In genomic region chr13:26171891-26172482, GRCm38 (mm10) we compare ENCODE assay signal across 28 mouse cellular contexts.
"Had no signal": no experiment of that assay in that cellular context is flagged by ENCODE, and none has a peak within 500 bp of the region (broad histone marks: within the 10 kb centered on the region; RNA-seq: fewer than 3 reads in every experiment).

No protein-coding gene starts in this region.

- H3K36me3 ChIP-seq: heart, embryonic 13.5 days; heart, embryonic 15.5 days; hindbrain, embryonic 13.5 days; hindbrain, embryonic 15.5 days; kidney, embryonic 15.5 days; limb, embryonic 12.5 days; liver, embryonic 13.5 days; liver, embryonic 15.5 days had no signal

- DNase-seq: gastrocnemius, postnatal 14 days; gastrocnemius, postnatal 36 days; heart, adult 11 months; heart, adult 2 months; heart, postnatal 14 days; heart, postnatal 36 days; kidney, adult 11 months; kidney, adult 2 months; kidney, adult 9 months; kidney, postnatal 14 days; kidney, postnatal 36 days; layer of hippocampus, adult 9-11 months; layer of hippocampus, postnatal 36 days; left cerebral cortex, postnatal 4 days; liver; liver, embryonic 13.5 days had no signal

- H3K4me2 ChIP-seq: heart, embryonic 11.5 days; heart, embryonic 13.5 days; heart, embryonic 15.5 days; hindbrain, embryonic 13.5 days; hindbrain, embryonic 15.5 days; kidney, embryonic 15.5 days; limb, embryonic 12.5 days; liver, embryonic 11.5 days; liver, embryonic 13.5 days; liver, embryonic 15.5 days had no signal

- ATAC-seq: hindbrain, postnatal 0 days; intestine, embryonic 16.5 days had no signal

- H3K9me3 ChIP-seq: heart, embryonic 13.5 days; heart, embryonic 15.5 days; hindbrain, embryonic 13.5 days; hindbrain, embryonic 15.5 days; kidney, embryonic 15.5 days; limb, embryonic 12.5 days; liver, embryonic 13.5 days; liver, embryonic 15.5 days had no signal

- H3K9ac ChIP-seq: heart, embryonic 13.5 days; heart, embryonic 15.5 days; hindbrain, embryonic 13.5 days; hindbrain, embryonic 15.5 days; kidney, embryonic 15.5 days; limb, embryonic 12.5 days; liver, embryonic 13.5 days; liver, embryonic 15.5 days had no signal

- H3K27me3 ChIP-seq: heart, embryonic 13.5 days; heart, embryonic 15.5 days; hindbrain, embryonic 13.5 days; hindbrain, embryonic 15.5 days; kidney, embryonic 15.5 days; limb, embryonic 12.5 days; liver, embryonic 13.5 days; liver, embryonic 15.5 days had no signal

- H3K4me1 ChIP-seq: hindbrain, embryonic 13.5 days; hindbrain, embryonic 15.5 days; kidney, embryonic 15.5 days; limb, embryonic 12.5 days; liver, embryonic 13.5 days; liver, embryonic 15.5 days had no signal

- H3K27ac ChIP-seq: heart, adult 2 months; heart, embryonic 13.5 days; heart, embryonic 15.5 days; hindbrain, embryonic 13.5 days; hindbrain, embryonic 15.5 days; hindbrain, postnatal 0 days; kidney, embryonic 15.5 days; kidney, postnatal 0 days; limb, embryonic 12.5 days; liver, embryonic 13.5 days; liver, embryonic 15.5 days had no signal

- H3K4me3 ChIP-seq: heart, adult 2 months; heart, embryonic 13.5 days; heart, embryonic 15.5 days; hindbrain, embryonic 13.5 days; hindbrain, embryonic 15.5 days; kidney, embryonic 15.5 days; limb, embryonic 12.5 days; liver, embryonic 13.5 days; liver, embryonic 15.5 days had no signal
